Mouse (Mus musculus) right cerebral cortex, adult 2 months (tissue): ENCODE data around the gene Gm45337.
A peak's percentile ranks its signal among the peaks of the same experiment; 100 is the strongest.
"Not testable (repeated sequence)": the region's sequence is repeated elsewhere in the genome, so short reads cannot be mapped to it uniquely, and the experiment has no call there.

ENCODE experiments used
- DNase-seq, 2 experiments: peaks; one replicate each; pipeline ENCODE4 v3.0.0; 2021 to 2022; ENCODE audit warnings: low spot score in 2 of 2

Gm45337 gene

GRCm38 (mm10) chr7:142144507-142144906 lies at the start of gene Gm45337:
Gene Gm45337, minus strand, starts transcription at chr7:142144607.
- DNase-seq, result no peak

GRCm38 (mm10) chr7:142190289-142190688 lies 45.9 kb upstream of the Gm45337 start, which contains the start of gene Gm10153:
Gene Gm10153, minus strand, starts transcription at chr7:142190389.
- no peak for DNase-seq

- no peak for DNase-seq
These were observed 43.7 kb upstream of the Gm45337 start for GRCm38 (mm10) chr7:142188156-142188555.

GRCm38 (mm10) chr7:142181021-142181420 lies 36.6 kb upstream of the Gm45337 start:
- DNase-seq, result no peak

GRCm38 (mm10) chr7:142178685-142179084 lies 34.3 kb upstream of the Gm45337 start:
- peak in 1 of 2 experiments; percentile 6 for DNase-seq

GRCm38 (mm10) chr7:142175905-142176304 lies 31.5 kb upstream of the Gm45337 start, which contains the start of gene Krtap5-2:
Gene Krtap5-2, minus strand, starts transcription at chr7:142176005.
- DNase-seq, result not testable (repeated sequence)

GRCm38 (mm10) chr7:142169836-142170235 lies 25.4 kb upstream of the Gm45337 start:
- no peak for DNase-seq

GRCm38 (mm10) chr7:142165639-142166038 lies 21.2 kb upstream of the Gm45337 start, which contains the start of gene Gm4553:
Gene Gm4553, minus strand, starts transcription at chr7:142165739.
- not testable (repeated sequence) for DNase-seq

GRCm38 (mm10) chr7:142159366-142159765 lies 15.0 kb upstream of the Gm45337 start:
- DNase-seq, result no peak

GRCm38 (mm10) chr7:142157013-142157412 lies 12.6 kb upstream of the Gm45337 start, which contains the start of gene Gm29735:
Gene Gm29735, minus strand, starts transcription at chr7:142157113.
- not testable (repeated sequence) for DNase-seq

- DNase-seq, result no peak
These were observed 10.9 kb upstream of the Gm45337 start for GRCm38 (mm10) chr7:142155308-142155707.

- DNase-seq, result no peak
These were observed 7.8 kb upstream of the Gm45337 start for GRCm38 (mm10) chr7:142152191-142152590.

GRCm38 (mm10) chr7:142148633-142149032 lies 4.2 kb upstream of the Gm45337 start:
- no peak for DNase-seq

GRCm38 (mm10) chr7:142146033-142146432 lies 1.6 kb upstream of the Gm45337 start:
- peak; percentile 33 to 47 for DNase-seq

- peak; percentile 20 to 28 for DNase-seq
These were observed 1.1 kb upstream of the Gm45337 start for GRCm38 (mm10) chr7:142145413-142145940.

- DNase-seq, result not testable (repeated sequence)
These were observed 849 bp downstream of the Gm45337 start for GRCm38 (mm10) chr7:142143506-142144010.

- no peak for DNase-seq
These were observed 3.7 kb downstream of the Gm45337 start for GRCm38 (mm10) chr7:142140696-142141095.

GRCm38 (mm10) chr7:142135934-142136333 lies 8.5 kb downstream of the Gm45337 start, which contains the start of gene Gm39115:
Gene Gm39115, minus strand, starts transcription at chr7:142136034.
- not testable (repeated sequence) for DNase-seq

GRCm38 (mm10) chr7:142134206-142134995 lies 10.0 kb downstream of the Gm45337 start:
- peak in 1 of 2 experiments; percentile 37 for DNase-seq

GRCm38 (mm10) chr7:142128843-142129242 lies 15.6 kb downstream of the Gm45337 start:
- DNase-seq, result no peak

- not testable (repeated sequence) for DNase-seq
These were observed 23.8 kb downstream of the Gm45337 start, which contains the start of gene Gm45618 for GRCm38 (mm10) chr7:142120629-142121028. Gene Gm45618, minus strand, starts transcription at chr7:142120729.

GRCm38 (mm10) chr7:142119632-142120031 lies 24.8 kb downstream of the Gm45337 start:
- DNase-seq, result peak in 1 of 2 experiments; percentile 11
